ENCODE assay signal across 1 mouse cellular context in genomic region chr11:117248734-117249248, GRCm38 (mm10).
TF ChIP-seq lines count a peak whose summit lies in the region.

No protein-coding gene starts in this region.

TF ChIP-seq in MEL, 35 proteins besides CTCF, POLR2A, EP300 and RAD21 (continued from another document):
- no peak for TF ChIP-seq ZC3H11A (IDR thresholded peaks at IDR 0.05; ENCODE audit: low read depth, low read length)
- 0 out of 2 replicates have a peak, but pooled peaks have one; percentile 23 for TF ChIP-seq NRF1 (IDR thresholded peaks at IDR 0.05; ENCODE audit: insufficient read depth, low read depth, low read length, poor library complexity, severe bottlenecking)
- peak; percentile 56 for TF ChIP-seq ETS1 (IDR thresholded peaks at IDR 0.05; ENCODE audit: low read depth, low read length)
- TF ChIP-seq CHD2 (IDR thresholded peaks at IDR 0.05; ENCODE audit: low read length) = no peak
- TF ChIP-seq CHD1 (IDR thresholded peaks at IDR 0.05; ENCODE audit: low read depth, low read length) = 0 out of 2 replicates have a peak, but pooled peaks have one; percentile 61
- TF ChIP-seq KAT2A (conservative IDR thresholded peaks at IDR 0.05; ENCODE audit: low read depth, low read length) = no peak
- peak; percentile 41; the same call in 1 of the 2 replicates for TF ChIP-seq MAZ (IDR thresholded peaks at IDR 0.05; ENCODE audit: low read depth, low read length)
- TF ChIP-seq GATA1 (IDR thresholded peaks at IDR 0.05; ENCODE audit: low read depth, low read length) = peak; percentile 69
- TF ChIP-seq MAX (IDR thresholded peaks at IDR 0.05; ENCODE audit: low read length) = peak; percentile 88
- TF ChIP-seq GABPA (IDR thresholded peaks at IDR 0.05; ENCODE audit: low read depth, low read length) = no peak
- peak; percentile 60 for TF ChIP-seq TAL1 (IDR thresholded peaks at IDR 0.05; ENCODE audit: low read length)
TF ChIP-seq in MEL: peak in this region for 17.
